Mouse (Mus musculus): ENCODE measurements around the gene Olfr1219.

- no peak for TF ChIP-seq POLR2A (IDR thresholded peaks at IDR 0.05; ENCODE audit: insufficient read depth, low read depth, low read length)
- no peak for TF ChIP-seq CTCF (IDR thresholded peaks at IDR 0.05)
Measured at GRCm38 (mm10) chr2:89093848-89094247, 10.5 kb upstream of the Olfr1219 start.
